Mouse (Mus musculus) MEL (cell line): Measurements from ENCODE around the gene Fgfr2. TPM values are rescaled to one million over a fixed set of nuclear protein-coding genes. Genes with fewer than 3 reads are reported as not detected.
"Not testable (repeated sequence)": the region's sequence is repeated elsewhere in the genome, so short reads cannot be mapped to it uniquely, and the experiment has no call there.

Experiments used
- DNase-seq: peaks from one replicate; pipeline ENCODE4 v3.0.0; 2011; ENCODE audit warnings: low read depth, low spot score
- H3K27ac ChIP-seq: 2 replicates; pipeline ENCODE4 v1.5.1; 2012; ENCODE audit warnings: low read depth, mild to moderate bottlenecking, control low read depth, low read length, moderate library complexity; ENCODE audit not compliant: control insufficient read depth
- H3K27me3 ChIP-seq, 2 experiments: fragments of 150-350 bp in 1 of 2; sonication (generic) in 1 of 2; 2 replicates each; pipeline ENCODE4 v1.6.1; 2012; ENCODE audit warnings: low read length in 2 of 2, mild to moderate bottlenecking in 2 of 2, improper control_type of control experiment in 1 of 2, moderate library complexity in 1 of 2; ENCODE audit not compliant: insufficient read depth in 2 of 2, control insufficient read depth in 1 of 2
- H3K36me3 ChIP-seq, 2 experiments: 2 replicates each; pipeline ENCODE4 v1.6.1; 2012 to 2014; ENCODE audit warnings: low read length in 2 of 2, improper control_type of control experiment in 1 of 2, inconsistent platforms in 1 of 2, mild to moderate bottlenecking in 1 of 2; ENCODE audit not compliant: insufficient read depth in 2 of 2, control insufficient read depth in 1 of 2
- H3K4me1 ChIP-seq, 2 experiments: fragments of 150-350 bp in 1 of 2; sonication (generic) in 1 of 2; 2 replicates each; pipeline ENCODE4 v1.6.1; 2012; ENCODE audit warnings: low read length in 2 of 2, improper control_type of control experiment in 1 of 2, mild to moderate bottlenecking in 1 of 2; ENCODE audit not compliant: insufficient read depth in 2 of 2, control insufficient read depth in 1 of 2
- H3K4me3 ChIP-seq, 2 experiments: fragments of 150-350 bp in 1 of 2; sonication (generic) in 1 of 2; 2 replicates each; pipeline ENCODE4 v1.5.1; 2012; ENCODE audit warnings: low read depth in 2 of 2, low read length in 2 of 2, mild to moderate bottlenecking in 2 of 2, moderate library complexity in 2 of 2, control low read depth in 1 of 2, improper control_type of control experiment in 1 of 2; ENCODE audit not compliant: control insufficient read depth in 1 of 2, insufficient read depth in 1 of 2
- H3K79me2 ChIP-seq: 2 replicates; pipeline ENCODE4 v1.6.1; 2012; ENCODE audit warnings: mild to moderate bottlenecking, low read length, moderate library complexity; ENCODE audit not compliant: control insufficient read depth, poor library complexity, insufficient read depth
- H3K9ac ChIP-seq: 2 replicates; pipeline ENCODE4 v1.6.1; 2012; ENCODE audit warnings: low read depth, mild to moderate bottlenecking, control low read depth, low read length, moderate library complexity; ENCODE audit not compliant: control insufficient read depth, poor library complexity, severe bottlenecking
- H3K9me3 ChIP-seq: fragments of 150-350 bp; sonication (generic); replicated peaks from 2 replicates; pipeline ENCODE4 v1.6.1; 2012; ENCODE audit warnings: mild to moderate bottlenecking, low read length, improper control_type of control experiment, moderate library complexity; ENCODE audit not compliant: insufficient read depth
- BHLHE40 ChIP-seq: IDR thresholded peaks from 2 replicates; pipeline ENCODE4 v1.6.1; 2012; ENCODE audit warnings: low read depth, mild to moderate bottlenecking, inconsistent platforms, low read length, improper control_type of control experiment, borderline replicate concordance
- CHD2 ChIP-seq: IDR thresholded peaks from 2 replicates; pipeline ENCODE4 v1.6.1; 2011; ENCODE audit warnings: low read length, improper control_type of control experiment
- E2F4 ChIP-seq: IDR thresholded peaks from 2 replicates; pipeline ENCODE4 v1.6.1; 2011; ENCODE audit warnings: low read depth, low read length, improper control_type of control experiment, borderline replicate concordance
- ELF1 ChIP-seq: IDR thresholded peaks from 2 replicates; pipeline ENCODE4 v1.6.1; 2014; ENCODE audit warnings: low read depth, mild to moderate bottlenecking, inconsistent platforms, low read length, improper control_type of control experiment, moderate library complexity
- GABPA ChIP-seq: IDR thresholded peaks from 2 replicates; pipeline ENCODE4 v1.6.1; 2012; ENCODE audit warnings: low read depth, mild to moderate bottlenecking, inconsistent platforms, low read length, improper control_type of control experiment, moderate library complexity
- GATA1 ChIP-seq: IDR thresholded peaks from 2 replicates; pipeline ENCODE4 v1.6.1; 2011; ENCODE audit warnings: low read depth, low read length, improper control_type of control experiment
- MAFK ChIP-seq: IDR thresholded peaks from 2 replicates; pipeline ENCODE4 v1.6.1; 2011; ENCODE audit warnings: low read depth, mild to moderate bottlenecking, low read length, improper control_type of control experiment, borderline replicate concordance
- MAZ ChIP-seq: IDR thresholded peaks from 2 replicates; pipeline ENCODE4 v1.6.1; 2012; ENCODE audit warnings: low read depth, mild to moderate bottlenecking, inconsistent platforms, low read length, improper control_type of control experiment
- MXI1 ChIP-seq: IDR thresholded peaks from 2 replicates; pipeline ENCODE4 v1.6.1; 2011; ENCODE audit warnings: mild to moderate bottlenecking, low read depth, low read length, improper control_type of control experiment
- MYC ChIP-seq: IDR thresholded peaks from 2 replicates; pipeline ENCODE4 v1.6.1; 2011; ENCODE audit warnings: low read depth, mild to moderate bottlenecking, low read length, improper control_type of control experiment, moderate library complexity
- TBP ChIP-seq: IDR thresholded peaks from 2 replicates; pipeline ENCODE4 v1.8.0; 2011; ENCODE audit warnings: low read depth, low read length, improper control_type of control experiment
- TCF12 ChIP-seq: IDR thresholded peaks from 2 replicates; pipeline ENCODE4 v1.6.1; 2014; ENCODE audit warnings: low read depth, mild to moderate bottlenecking, inconsistent platforms, low read length, improper control_type of control experiment, moderate library complexity
- ZKSCAN1 ChIP-seq: IDR thresholded peaks from 2 replicates; pipeline ENCODE4 v1.6.1; 2012; ENCODE audit warnings: low read depth, mild to moderate bottlenecking, inconsistent platforms, low read length, improper control_type of control experiment, moderate library complexity
- polyA plus RNA-seq, 2 experiments: library from polyadenylated mRNA; stranded (reverse) in 1 of 2; unstranded in 1 of 2; fragments of >175 nt in 1 of 2; fragments of >200 nt in 1 of 2; gene quantifications; 2 replicates each; pipeline versions ENCODE4 v1.2.1 to v1.2.4; 2012; ENCODE audit warnings: low replicate concordance in 2 of 2, low read depth in 1 of 2; ENCODE audit not compliant: insufficient read length in 2 of 2, insufficient read depth in 1 of 2, missing spikeins in 1 of 2
- total RNA-seq: library from RNA; depleted of rRNA; stranded (reverse); fragments of 300-350 nt; gene quantifications from 2 replicates; pipeline ENCODE4 v1.2.3, GENCODE M21; 2012

Gene Fgfr2
- total and polyA plus RNA-seq, 3 experiments = not detected

DNA sequence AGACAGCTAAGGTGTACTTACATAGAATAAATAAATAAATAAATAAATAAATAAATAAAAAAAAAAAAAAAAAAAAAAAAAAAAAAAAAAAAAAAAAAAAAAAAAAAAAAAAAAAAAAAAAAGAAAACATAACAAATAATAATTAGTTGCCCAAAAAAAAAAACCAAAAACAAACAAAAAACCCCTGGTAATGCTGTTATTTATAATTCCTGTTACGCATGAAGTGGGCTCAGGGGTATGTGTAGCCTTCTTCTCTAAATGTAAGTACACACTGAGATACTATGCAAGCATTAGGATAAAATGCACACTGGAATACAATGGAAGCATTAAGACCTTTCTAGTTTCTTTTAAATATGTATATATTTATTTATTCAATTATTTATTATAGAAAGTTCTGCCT, 2733.1 kb downstream of the Fgfr2 start:
- H3K27me3 ChIP-seq, H3K4me3 ChIP-seq, H3K9me3 ChIP-seq, H3K4me1 ChIP-seq, H3K79me2 ChIP-seq, H3K9ac ChIP-seq, DNase-seq, H3K36me3 ChIP-seq, H3K27ac ChIP-seq: not testable (repeated sequence)

GRCm38 (mm10) chr7:130386308-130386707, 2736.8 kb downstream of the Fgfr2 start:
- no peaks in the 10 kb centered on the region for H3K4me1 ChIP-seq
- no peak for DNase-seq
- H3K4me3 ChIP-seq = no peak overlapping the region
- no peaks in the 10 kb centered on the region for H3K27me3 ChIP-seq
- H3K9ac ChIP-seq = no peak overlapping the region
- H3K79me2 ChIP-seq = no peaks in the 10 kb centered on the region
- peaks cover 0 to 3% of the 10 kb centered on the region in 2 experiments; a peak in 1 of 4 replicates for H3K36me3 ChIP-seq
- no peak overlapping the region for H3K27ac ChIP-seq
- no peaks in the 10 kb centered on the region for H3K9me3 ChIP-seq
- TF ChIP-seq GABPA (no peak), E2F4 (no peak), TCF12 (no peak), GATA1 (no peak), MAFK (no peak)

DNA sequence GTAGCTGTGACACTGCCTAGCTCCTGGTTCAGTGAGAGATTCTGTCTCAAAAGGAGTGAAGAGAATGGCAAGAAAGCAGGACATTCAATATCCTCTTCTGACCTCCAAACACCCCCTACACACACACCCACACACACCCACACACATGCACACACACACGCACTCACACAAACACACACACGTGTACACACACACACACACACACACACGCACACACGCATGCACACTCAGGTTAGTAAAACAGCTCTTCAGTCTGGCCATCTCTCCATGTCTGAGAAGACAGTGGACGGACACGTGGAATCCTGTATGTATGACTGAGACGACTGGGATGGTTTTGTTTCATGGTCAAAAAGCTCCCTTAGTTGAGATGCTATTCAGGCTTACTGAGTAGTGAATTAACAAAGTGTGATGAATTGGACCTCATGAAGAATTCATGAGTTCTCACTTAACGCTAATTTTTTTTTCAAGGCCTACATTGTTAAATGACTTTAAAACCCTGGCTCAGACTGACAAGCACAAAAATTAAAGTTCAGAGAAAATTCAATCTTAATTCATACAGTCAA, 2737.3 kb downstream of the Fgfr2 start:
- Histone ChIP-seq H3K4me3 (no peak overlapping the region), H3K27ac (no peak overlapping the region), H3K4me1 (no peaks in the 10 kb centered on the region), H3K9me3 (no peaks in the 10 kb centered on the region), H3K9ac (no peak overlapping the region), H3K27me3 (no peaks in the 10 kb centered on the region), H3K36me3 (no peaks in the 10 kb centered on the region), H3K79me2 (no peaks in the 10 kb centered on the region)
- DNase-seq = no peak
- TF ChIP-seq MYC (no peak), BHLHE40 (no peak), E2F4 (no peak), ZKSCAN1 (no peak), TBP (no peak), MXI1 (no peak), CHD2 (no peak), ELF1 (no peak), MAZ (no peak)
